Mouse (Mus musculus) C2C12 (cell line): ENCODE measurements at regions not wholly inside any gene's neighbourhood (a gene's known extent, or its start where the extent isn't known, plus 50 kb on each side); places are given as distances from the start of the nearest gene placed in this dataset.

Experiments
- CTCF ChIP-seq: IDR thresholded peaks from one replicate; pipeline ENCODE4 v1.5.1; 2011; ENCODE audit not compliant: control insufficient read depth, insufficient read depth, insufficient read length
- FOSL1 ChIP-seq: IDR thresholded peaks from one replicate; pipeline ENCODE4 v1.8.0; 2011; ENCODE audit warnings: mild to moderate bottlenecking, low read length; ENCODE audit not compliant: poor library complexity, insufficient read depth, severe bottlenecking
- MAX ChIP-seq: IDR thresholded peaks from one replicate; pipeline ENCODE4 v1.6.1; 2011; ENCODE audit warnings: mild to moderate bottlenecking, control low read depth
- MYOD1 ChIP-seq: IDR thresholded peaks from one replicate; pipeline ENCODE4 v1.6.1; 2011; ENCODE audit warnings: low read depth; ENCODE audit not compliant: control insufficient read depth, insufficient read length
- MYOG ChIP-seq: IDR thresholded peaks from one replicate; pipeline ENCODE4 v1.6.1; 2011; ENCODE audit not compliant: control insufficient read depth, insufficient read length; ENCODE audit errors: extremely low read depth
- USF1 ChIP-seq: IDR thresholded peaks from one replicate; pipeline ENCODE4 v1.6.1; 2011; ENCODE audit warnings: low read depth, mild to moderate bottlenecking, control low read depth, moderate library complexity

DNA sequence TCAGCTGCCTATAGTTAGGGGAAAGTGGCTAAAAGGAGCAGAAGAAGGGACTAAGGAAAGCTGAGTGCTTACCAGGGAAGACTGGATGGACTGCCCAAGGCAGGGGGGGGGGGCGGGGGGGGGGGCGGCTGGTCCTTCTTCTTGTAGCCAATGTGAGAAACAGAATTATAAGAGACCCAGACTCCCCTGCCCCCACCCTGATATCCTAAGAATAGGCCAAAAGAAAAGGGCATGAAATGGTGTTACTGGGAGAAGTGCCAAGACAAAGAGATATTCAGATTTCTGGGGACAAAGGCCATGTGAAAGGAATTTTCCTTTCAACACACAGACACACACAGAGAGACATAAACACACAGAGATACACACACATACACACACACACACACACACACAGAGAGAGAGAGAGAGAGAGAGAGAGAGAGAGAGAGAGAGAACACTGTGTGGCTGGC is 333.6 kb upstream of the Nrp1 start:
- TF ChIP-seq CTCF (no peak), FOSL1 (no peak), USF1 (no peak), MYOG (no peak), MYOD1 (no peak), MAX (no peak)
